Mouse (Mus musculus) forebrain, embryonic 10.5 days (tissue): Measurements from ENCODE around the gene Qpct. TPM values are rescaled to one million over a fixed set of nuclear protein-coding genes. Genes with fewer than 3 reads are reported as not detected.

Experiments used
- polyA plus RNA-seq: library from polyadenylated mRNA; unstranded; fragments of >200 nt; fragmentation: Nextera tagmentation; extraction: Ambion mirVana; gene quantifications from 2 replicates; pipeline ENCODE4 v1.2.1, GENCODE M21; 2016

Gene Qpct
- polyA plus RNA-seq, 1 experiment from 2014 or later = 4.1 TPM

Other genes with a start within 250 kb of the Qpct start
- gene Heatr5b, start 216.5 kb upstream of the Qpct start, polyA plus RNA-seq = 13.6 and 14.0 TPM in 2 replicates
- gene Gpatch11, start 216.3 kb upstream of the Qpct start, polyA plus RNA-seq = 30.4 and 31.8 TPM in 2 replicates
- 7.4 and 8.6 TPM in 2 replicates for gene Eif2ak2, start 169.3 kb upstream of the Qpct start, polyA plus RNA-seq
- gene Sult6b1, start 144.9 kb upstream of the Qpct start, polyA plus RNA-seq = 0.20 TPM in 1 of 2 replicates, not detected in the other
- 106 and 109 TPM in 2 replicates for gene Cebpzos, start 135.4 kb upstream of the Qpct start, polyA plus RNA-seq
- gene Cebpz, start 114.8 kb upstream of the Qpct start, polyA plus RNA-seq = 60.4 and 61.9 TPM in 2 replicates
- gene Ndufaf7, start 114.8 kb upstream of the Qpct start, polyA plus RNA-seq = 46.0 and 49.4 TPM in 2 replicates
- 47.8 and 50.5 TPM in 2 replicates for gene Prkd3, start 31.1 kb upstream of the Qpct start, polyA plus RNA-seq